Mouse (Mus musculus) E14TG2a.4 (cell line): ENCODE results near the gene Eef1a2.

Source experiments
- CTCF ChIP-seq: conservative IDR thresholded peaks from 2 replicates; pipeline ENCODE4 v1.5.1; 2014; ENCODE audit warnings: low read length
- NANOG ChIP-seq: IDR thresholded peaks from 2 replicates; pipeline ENCODE4 v1.6.1; 2014; ENCODE audit warnings: borderline replicate concordance, low read length, mixed read lengths
- POU5F1 ChIP-seq: IDR thresholded peaks from 2 replicates; pipeline ENCODE4 v1.6.1; 2014; ENCODE audit warnings: low read length, borderline replicate concordance

DNA sequence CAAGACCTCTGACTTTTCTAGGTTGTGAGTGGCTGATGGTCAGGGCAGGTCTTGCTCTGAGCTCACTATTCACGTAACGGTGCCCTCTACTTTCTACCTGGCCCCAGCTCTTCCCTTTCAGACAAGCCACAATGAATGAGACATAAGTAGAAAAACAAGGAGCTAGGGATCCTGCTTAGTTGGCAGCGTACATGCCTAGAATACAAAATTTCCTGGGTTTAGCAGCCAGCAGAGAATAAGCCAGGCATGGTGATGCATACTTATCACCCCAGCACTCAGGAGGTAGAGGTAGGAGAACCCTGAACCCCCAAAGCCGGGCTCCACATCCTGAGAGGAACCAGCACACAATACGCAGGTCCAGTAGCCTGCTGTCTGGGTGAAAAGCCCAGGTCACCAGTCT lies 40.4 kb downstream of the Eef1a2 start:
- no peak for TF ChIP-seq CTCF
- TF ChIP-seq NANOG = no peak
- TF ChIP-seq POU5F1 = no peak
